Mouse (Mus musculus) layer of hippocampus, adult 2 months (tissue): ENCODE measurements around the gene Cldn6. TPM values are rescaled to one million over a fixed set of nuclear protein-coding genes. Genes with fewer than 3 reads are reported as not detected.

Experiments
- DNase-seq, 2 experiments: peaks; one replicate each; pipeline ENCODE4 v3.0.0; 2022; ENCODE audit warnings: low spot score in 2 of 2
- H3K27ac ChIP-seq: fragments of 200-600 bp; 2 replicates; pipeline ENCODE4 v1.8.1; 2022
- H3K4me3 ChIP-seq: fragments of 200-600 bp; 2 replicates; pipeline ENCODE4 v1.8.1; 2022; ENCODE audit warnings: mild to moderate bottlenecking
- CTCF ChIP-seq: fragments of 200-600 bp; conservative IDR thresholded peaks from 2 replicates; pipeline ENCODE4 v1.8.1; 2022; ENCODE audit warnings: antibody characterized with exemption, mild to moderate bottlenecking, moderate library complexity
- total RNA-seq, 2 experiments: library from RNA; stranded (reverse); gene quantifications; 2 replicates each; pipeline ENCODE4 v1.2.3; 2021

Cldn6 gene
- total RNA-seq, 2 experiments from 2014 or later = not detected

DNA sequence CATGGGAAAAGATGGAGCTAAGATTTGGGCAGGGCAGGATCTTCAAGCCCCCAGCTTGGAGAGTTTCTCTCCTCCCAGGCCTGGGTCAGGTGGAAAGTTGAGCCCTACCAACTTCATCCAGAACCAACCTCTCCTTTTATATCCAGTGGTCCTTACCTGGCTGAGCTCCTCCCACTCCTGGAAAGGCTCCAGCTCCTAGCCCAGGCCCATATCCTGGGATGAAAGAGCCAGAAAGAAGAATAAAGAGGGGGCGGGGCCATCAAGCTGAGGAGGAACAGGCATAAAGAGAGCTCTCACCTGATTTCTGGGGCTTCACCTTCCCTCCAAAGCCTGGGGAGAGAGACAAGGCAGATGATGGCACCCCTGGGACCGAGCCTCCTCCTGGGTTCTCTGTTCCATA, 38.0 kb downstream of the Cldn6 start:
- no peak for TF ChIP-seq CTCF

GRCm38 (mm10) chr17:23719455-23719854, 40.4 kb downstream of the Cldn6 start:
- TF ChIP-seq CTCF = no peak
- no peak overlapping the region for H3K4me3 ChIP-seq
- H3K27ac ChIP-seq = no peak overlapping the region
- DNase-seq = no peak

More for the DNA sequence above, 38.0 kb downstream of the Cldn6 start:
- H3K4me3 ChIP-seq = no peak overlapping the region
- no peak for DNase-seq
- no peak overlapping the region for H3K27ac ChIP-seq

DNA sequence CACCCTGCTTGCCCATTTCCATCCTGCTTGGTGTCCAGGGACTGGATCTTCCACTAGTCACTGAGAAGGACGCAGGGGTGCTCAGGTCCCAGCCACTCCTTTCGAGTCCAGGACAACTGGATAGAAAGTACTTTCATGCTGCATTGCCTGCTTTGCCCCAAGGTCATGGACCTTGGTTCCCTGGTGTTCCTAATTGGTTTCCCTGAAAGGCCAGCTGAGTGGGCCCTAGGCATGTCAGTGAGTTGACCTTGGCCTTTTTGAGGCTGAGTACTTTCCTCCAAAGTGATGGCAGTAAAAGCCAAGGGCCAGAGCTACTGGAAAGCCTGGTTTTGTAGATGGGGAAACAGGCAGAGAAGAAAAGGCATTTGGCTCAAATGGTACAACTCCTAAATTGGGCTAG, 42.8 kb downstream of the Cldn6 start:
- no peak for DNase-seq
- no peak for TF ChIP-seq CTCF
- no peak overlapping the region for H3K27ac ChIP-seq
- no peak overlapping the region for H3K4me3 ChIP-seq

- no peak for DNase-seq
- no peak within 1 kb of the TSS for H3K4me3 ChIP-seq
- no peak within 1 kb of the TSS for H3K27ac ChIP-seq
- TF ChIP-seq CTCF = no peak
Observed at GRCm38 (mm10) chr17:23722376-23723125, 43.5 kb downstream of the Cldn6 start, which contains the start of gene 1520401A03Rik. Gene 1520401A03Rik (minus strand): TSS chr17:23722783.

DNA sequence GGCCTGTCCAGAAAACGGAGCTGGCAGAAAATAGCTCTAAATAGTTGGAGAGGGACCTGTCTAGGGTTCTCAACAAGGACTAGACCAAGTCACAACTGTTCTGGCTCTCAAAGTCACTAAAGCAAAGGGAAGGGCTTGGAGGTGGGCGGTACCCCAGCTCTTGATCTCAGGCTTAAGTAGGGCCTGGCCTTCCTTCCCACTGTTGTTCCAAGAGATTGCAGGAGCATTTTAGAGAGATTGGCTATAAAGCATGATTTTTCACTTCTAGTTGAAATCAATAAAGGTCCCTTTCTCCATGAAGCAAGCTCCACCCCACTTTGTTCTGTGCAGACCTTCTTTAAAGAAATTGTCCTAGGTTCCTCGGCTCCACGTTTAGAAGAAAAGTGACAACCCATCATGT, 46.4 kb downstream of the Cldn6 start:
- Histone ChIP-seq H3K4me3 (peak overlapping the region; percentile 79; the same call in 1 of the 2 replicates), H3K27ac (peak overlapping the region; percentile 65)
- TF ChIP-seq CTCF = no peak
- DNase-seq = no peak

DNA sequence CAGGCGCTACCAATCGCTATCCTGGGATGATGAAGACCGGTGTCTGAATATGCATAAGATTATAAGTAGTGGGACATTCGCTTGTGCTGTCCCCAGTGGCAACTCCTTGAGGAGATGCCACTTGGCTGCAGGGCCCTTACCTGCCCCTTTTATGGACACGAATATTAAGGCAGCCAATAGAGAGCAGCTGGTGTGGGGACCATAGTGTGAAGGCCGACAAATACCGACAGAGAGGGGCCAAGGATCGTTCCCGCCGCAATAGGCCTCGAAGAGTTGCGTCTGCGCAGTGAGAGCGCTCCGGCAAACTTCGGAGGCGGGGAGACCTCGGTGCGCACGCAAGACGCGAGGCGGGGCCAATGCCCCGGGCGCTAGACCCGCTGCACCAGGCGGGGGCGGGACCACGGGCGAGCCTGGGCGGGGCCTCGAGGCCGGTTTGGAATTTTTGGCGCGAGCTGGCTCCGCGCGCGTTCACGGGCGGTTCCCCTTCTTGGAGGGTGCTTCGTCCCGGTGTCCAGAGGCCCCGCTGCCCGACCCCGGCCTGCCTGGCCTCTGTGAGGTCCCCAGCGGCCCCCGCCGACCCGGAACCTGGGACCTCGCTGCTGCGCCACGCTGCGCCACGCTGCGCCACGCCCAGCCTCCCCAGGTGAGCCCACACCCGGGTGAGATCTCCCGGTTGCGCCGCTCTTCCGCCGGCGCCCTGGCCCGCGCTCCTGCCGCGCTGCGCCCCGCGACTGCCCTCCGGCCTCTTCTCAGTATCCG, 47.1 kb downstream of the Cldn6 start, which contains the start of gene Pkmyt1:
TSS of gene Pkmyt1 (plus strand) at position 338 of the 759 bp plus-strand sequence.
- peak; percentile 23 for TF ChIP-seq CTCF
- Histone ChIP-seq H3K4me3 (peak within 1 kb of the TSS; percentile 79), H3K27ac (peak within 1 kb of the TSS; percentile 81)
- peak; percentile 94 for DNase-seq

DNA sequence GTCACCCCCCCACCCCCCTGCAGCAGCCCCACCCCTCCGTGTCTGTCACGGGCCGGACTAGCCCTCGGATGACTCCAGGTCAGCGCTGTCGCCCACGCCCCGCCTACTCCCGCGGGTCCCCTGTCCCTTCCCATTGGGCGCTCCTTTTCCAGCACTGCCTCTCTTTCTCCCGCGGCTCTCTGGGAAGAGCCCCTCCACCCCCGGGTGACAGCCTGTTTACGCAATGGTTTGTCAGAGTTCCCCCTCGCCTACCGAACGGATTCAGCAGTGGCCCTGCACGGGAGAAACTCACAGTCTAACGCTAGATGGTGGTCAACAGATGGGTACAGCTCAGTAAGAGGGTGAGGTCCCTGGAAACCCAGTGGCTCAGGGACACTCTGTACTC, 47.7 kb downstream of the Cldn6 start:
- Histone ChIP-seq H3K4me3 (peak overlapping the region; percentile 79), H3K27ac (peak overlapping the region; percentile 81; the same call in 1 of the 2 replicates)
- TF ChIP-seq CTCF = peak; percentile 33; the same call in 1 of the 2 replicates
- peak; percentile 36 to 60 for DNase-seq

DNA sequence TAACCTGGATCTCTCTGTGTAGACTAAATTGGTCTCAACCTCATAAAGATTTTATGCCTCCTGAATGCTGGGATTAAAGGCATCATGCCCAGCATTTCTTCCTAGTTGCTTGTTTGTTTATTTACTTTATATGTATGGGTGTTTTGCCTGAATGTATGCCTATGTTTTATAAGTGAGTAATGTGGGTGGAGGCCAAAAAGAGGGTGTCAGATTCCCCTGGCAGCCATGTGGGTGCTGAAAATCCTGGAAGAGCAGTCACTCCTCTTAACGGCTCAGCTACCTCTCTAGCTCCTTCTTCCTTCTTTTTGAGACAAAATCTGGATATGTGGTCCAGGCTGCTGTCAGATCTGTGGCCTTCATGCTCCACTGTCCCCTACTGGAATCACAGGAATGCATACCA, 51.4 kb downstream of the Cldn6 start:
- DNase-seq = no peak
- no peak for TF ChIP-seq CTCF

More for the DNA sequence above, 51.4 kb downstream of the Cldn6 start:
- Histone ChIP-seq H3K27ac (no peak overlapping the region), H3K4me3 (no peak overlapping the region)

Other genes with a start within 250 kb of the Cldn6 start
- not detected for gene Vmn2r117, start 199.6 kb upstream of the Cldn6 start, total RNA-seq
- gene Zfp213, start 115.0 kb upstream of the Cldn6 start, total RNA-seq = 1 to 10 TPM; 5.7 to 6.9 TPM
- gene Zfp13, start 79.8 kb upstream of the Cldn6 start, total RNA-seq = 10 to 100 TPM; 30.1 to 33.6 TPM
- not detected for gene Zscan10, start 78.4 kb upstream of the Cldn6 start, total RNA-seq
- under 1 TPM in 1 of 2 experiments, not detected in 1; 0.17 TPM for gene Mmp25, start 34.0 kb upstream of the Cldn6 start, total RNA-seq
- not detected for gene Bicdl2, start 18.7 kb upstream of the Cldn6 start, total RNA-seq
- 100 to 1,000 TPM; 110 to 118 TPM for gene Hcfc1r1, start 5.7 kb upstream of the Cldn6 start, total RNA-seq
- 1 to 10 TPM; 7.1 to 7.6 TPM for gene Thoc6, start 5.4 kb upstream of the Cldn6 start, total RNA-seq
- gene Tnfrsf12a, start 1.8 kb upstream of the Cldn6 start, total RNA-seq = 1 to 10 TPM; 5.5 to 6.3 TPM
- gene Cldn9, start 4.8 kb downstream of the Cldn6 start, total RNA-seq = under 1 TPM in 1 of 2 experiments, not detected in 1; 0.25 TPM
- under 1 TPM; 0.25 to 0.64 TPM for gene 1520401A03Rik, start 43.5 kb downstream of the Cldn6 start, total RNA-seq
- gene Pkmyt1, start 47.1 kb downstream of the Cldn6 start, total RNA-seq = 1 to 10 TPM; 3.4 to 3.5 TPM
- gene Paqr4, start 61.6 kb downstream of the Cldn6 start, total RNA-seq = 10 to 100 TPM; 46.2 to 48.3 TPM
- gene Kremen2, start 66.6 kb downstream of the Cldn6 start, total RNA-seq = under 1 TPM; 0.23 to 0.32 TPM
- gene Flywch1, start 92.4 kb downstream of the Cldn6 start, total RNA-seq = 100 to 1,000 TPM; 310 to 345 TPM
- 10 to 100 TPM; 10.6 to 12.3 TPM for gene Flywch2, start 106.8 kb downstream of the Cldn6 start, total RNA-seq
- 100 to 1,000 TPM; 613 to 663 TPM for gene Srrm2, start 111.3 kb downstream of the Cldn6 start, total RNA-seq
- gene Elob, start 149.9 kb downstream of the Cldn6 start, total RNA-seq = 100 to 1,000 TPM; 332 to 341 TPM
- not detected for gene Prss33, start 156.8 kb downstream of the Cldn6 start, total RNA-seq
- not detected for gene Prss32, start 164.6 kb downstream of the Cldn6 start, total RNA-seq
- gene Prss41, start 164.9 kb downstream of the Cldn6 start, total RNA-seq = 1 to 10 TPM; 1.9 to 2.2 TPM
- gene Prss21, start 188.8 kb downstream of the Cldn6 start, total RNA-seq = not detected
- not detected for gene Dcpp1, start 201.6 kb downstream of the Cldn6 start, total RNA-seq
- not detected for gene Dcpp2, start 201.6 kb downstream of the Cldn6 start, total RNA-seq
- not detected for gene Dcpp3, start 238.2 kb downstream of the Cldn6 start, total RNA-seq